Mouse (Mus musculus) spleen, adult 12 weeks (tissue): ENCODE results near the gene Cfap300.

ENCODE experiments used
- DNase-seq: peaks from one replicate; pipeline ENCODE4 v3.0.0; 2022; ENCODE audit warnings: low spot score

Gene Cfap300

GRCm38 (mm10) chr9:7983665-7984064 is 59.0 kb downstream of the Cfap300 start:
- DNase-seq = no peak

GRCm38 (mm10) chr9:7980162-7980561 is 62.5 kb downstream of the Cfap300 start:
- no peak for DNase-seq

- no peak for DNase-seq
These were observed 63.3 kb downstream of the Cfap300 start for GRCm38 (mm10) chr9:7979153-7979916.

GRCm38 (mm10) chr9:7978502-7978901 is 64.1 kb downstream of the Cfap300 start:
- DNase-seq = no peak

GRCm38 (mm10) chr9:7977587-7977986 is 65.0 kb downstream of the Cfap300 start:
- no peak for DNase-seq

GRCm38 (mm10) chr9:7971993-7972392 is 70.6 kb downstream of the Cfap300 start:
- no peak for DNase-seq
